Mouse (Mus musculus) heart, adult 2 months (tissue): ENCODE measurements around the gene Zfp606.

Experiments used
- CTCF ChIP-seq: fragments of 200-600 bp; IDR thresholded peaks from 2 replicates; pipeline ENCODE4 v1.8.1; 2022; ENCODE audit warnings: antibody characterized with exemption, mild to moderate bottlenecking, moderate library complexity
- EP300 ChIP-seq: fragments of 200-500 bp; IDR thresholded peaks from 2 replicates; pipeline ENCODE4 v1.6.1; 2011; ENCODE audit warnings: low read depth, low read length, control low read depth; ENCODE audit not compliant: insufficient read depth
- POLR2A ChIP-seq: fragments of 200-500 bp; IDR thresholded peaks from 2 replicates; pipeline ENCODE4 v1.6.1; 2011; ENCODE audit warnings: mild to moderate bottlenecking, low read depth, low read length, control low read depth; ENCODE audit not compliant: insufficient read depth

- TF ChIP-seq CTCF: no peak
- TF ChIP-seq POLR2A: no peak
- no peak for TF ChIP-seq EP300
These were observed 8.6 kb downstream of the Zfp606 start for GRCm38 (mm10) chr7:12486691-12487090.
